Mouse (Mus musculus) frontal cortex, postnatal 14 days (tissue): ENCODE results near the gene Mapt.
"Not testable (repeated sequence)": the region's sequence is repeated elsewhere in the genome, so short reads cannot be mapped to it uniquely, and the experiment has no call there.

Experiments used
- DNase-seq, 2 experiments: peaks; one replicate each; pipeline ENCODE4 v3.0.0; 2022; ENCODE audit warnings: low spot score in 2 of 2

Gene Mapt

GRCm38 (mm10) chr11:104233574-104234206 lies 2.5 kb downstream of the Mapt start:
- no peak for DNase-seq

GRCm38 (mm10) chr11:104234680-104235079 lies 3.5 kb downstream of the Mapt start:
- DNase-seq, result no peak

GRCm38 (mm10) chr11:104235881-104236280 lies 4.7 kb downstream of the Mapt start:
- DNase-seq, result no peak

- no peak for DNase-seq
Observed at GRCm38 (mm10) chr11:104237226-104237625, 6.0 kb downstream of the Mapt start.

GRCm38 (mm10) chr11:104237958-104238747 lies 7.0 kb downstream of the Mapt start:
- DNase-seq, result no peak

GRCm38 (mm10) chr11:104245478-104245877 lies 14.3 kb downstream of the Mapt start:
- DNase-seq, result not testable (repeated sequence)

- DNase-seq, result no peak
Observed at GRCm38 (mm10) chr11:104246171-104246694, 15.0 kb downstream of the Mapt start.

- DNase-seq, result no peak
Observed at GRCm38 (mm10) chr11:104247141-104247717, 16.0 kb downstream of the Mapt start.

GRCm38 (mm10) chr11:104249420-104249819 lies 18.2 kb downstream of the Mapt start:
- DNase-seq, result no peak

- no peak for DNase-seq
Observed at GRCm38 (mm10) chr11:104251121-104251520, 19.9 kb downstream of the Mapt start.

GRCm38 (mm10) chr11:104252094-104252493 lies 20.9 kb downstream of the Mapt start:
- DNase-seq, result no peak

- peak in 1 of 2 experiments; percentile 50 for DNase-seq
Observed at GRCm38 (mm10) chr11:104254408-104255039, 23.3 kb downstream of the Mapt start.

GRCm38 (mm10) chr11:104256179-104256578 lies 25.0 kb downstream of the Mapt start:
- no peak for DNase-seq

- no peak for DNase-seq
Observed at GRCm38 (mm10) chr11:104258991-104259390, 27.8 kb downstream of the Mapt start.

- DNase-seq, result no peak
Observed at GRCm38 (mm10) chr11:104264683-104265082, 33.5 kb downstream of the Mapt start.

GRCm38 (mm10) chr11:104265669-104266068 lies 34.5 kb downstream of the Mapt start:
- DNase-seq, result no peak

- DNase-seq, result no peak
Observed at GRCm38 (mm10) chr11:104267380-104267779, 36.2 kb downstream of the Mapt start.

- DNase-seq, result no peak
Observed at GRCm38 (mm10) chr11:104269385-104269822, 38.2 kb downstream of the Mapt start.

- DNase-seq, result no peak
Observed at GRCm38 (mm10) chr11:104270452-104270851, 39.3 kb downstream of the Mapt start.

GRCm38 (mm10) chr11:104270876-104271275 lies 39.7 kb downstream of the Mapt start:
- no peak for DNase-seq

- peak in 1 of 2 experiments; percentile 47 for DNase-seq
Observed at GRCm38 (mm10) chr11:104271876-104272275, 40.7 kb downstream of the Mapt start.

- peak; percentile 56 to 76 for DNase-seq
Observed at GRCm38 (mm10) chr11:104272352-104272751, 41.2 kb downstream of the Mapt start.
